Mouse (Mus musculus): Measurements from ENCODE around the gene Chid1.
"Not testable (repeated sequence)": the region's sequence is repeated elsewhere in the genome, so short reads cannot be mapped to it uniquely, and the experiment has no call there.

The Chid1 gene

DNA sequence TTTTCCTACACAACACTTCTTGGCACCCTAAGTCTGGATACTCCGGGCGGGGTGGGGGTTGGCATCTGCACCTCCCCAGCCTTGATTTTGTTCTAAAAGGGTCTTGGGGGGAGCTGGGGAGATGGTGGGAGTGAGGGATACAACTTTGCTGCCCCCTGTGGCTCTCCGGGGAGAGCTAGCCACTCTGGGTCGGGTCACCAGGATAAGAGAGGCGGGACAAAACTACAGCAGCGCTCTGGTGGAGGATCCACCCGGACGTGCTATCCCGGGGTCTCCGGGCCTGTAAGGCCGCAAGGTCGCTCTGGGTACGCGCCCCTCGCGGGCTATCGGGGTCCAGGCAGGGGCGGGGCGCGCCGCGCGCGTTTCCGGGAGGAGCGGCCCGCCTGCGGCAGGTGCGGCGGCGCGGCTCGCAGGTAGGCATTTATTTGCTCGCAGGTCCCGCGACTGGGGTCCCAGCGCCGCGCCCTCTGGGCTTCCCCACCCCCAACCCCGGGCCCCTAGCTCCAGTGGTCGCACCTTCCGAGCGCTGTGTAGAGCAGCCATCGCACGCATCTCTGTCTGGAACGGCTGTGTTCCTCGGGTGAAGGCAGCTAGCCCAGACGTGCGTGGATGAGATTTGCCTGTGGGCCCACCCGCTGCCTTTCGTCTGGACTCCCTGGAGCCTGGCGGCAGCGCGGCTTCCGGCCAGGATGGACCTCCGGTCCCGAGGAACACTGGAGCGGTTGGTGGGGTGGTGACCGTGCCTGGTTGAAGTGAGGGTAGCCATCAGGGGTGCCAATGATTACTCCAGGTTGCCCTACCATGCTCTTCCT, 77.9 kb downstream of the Chid1 start:
- DNase-seq (ENCODE audit: low spot score): no peak

DNA sequence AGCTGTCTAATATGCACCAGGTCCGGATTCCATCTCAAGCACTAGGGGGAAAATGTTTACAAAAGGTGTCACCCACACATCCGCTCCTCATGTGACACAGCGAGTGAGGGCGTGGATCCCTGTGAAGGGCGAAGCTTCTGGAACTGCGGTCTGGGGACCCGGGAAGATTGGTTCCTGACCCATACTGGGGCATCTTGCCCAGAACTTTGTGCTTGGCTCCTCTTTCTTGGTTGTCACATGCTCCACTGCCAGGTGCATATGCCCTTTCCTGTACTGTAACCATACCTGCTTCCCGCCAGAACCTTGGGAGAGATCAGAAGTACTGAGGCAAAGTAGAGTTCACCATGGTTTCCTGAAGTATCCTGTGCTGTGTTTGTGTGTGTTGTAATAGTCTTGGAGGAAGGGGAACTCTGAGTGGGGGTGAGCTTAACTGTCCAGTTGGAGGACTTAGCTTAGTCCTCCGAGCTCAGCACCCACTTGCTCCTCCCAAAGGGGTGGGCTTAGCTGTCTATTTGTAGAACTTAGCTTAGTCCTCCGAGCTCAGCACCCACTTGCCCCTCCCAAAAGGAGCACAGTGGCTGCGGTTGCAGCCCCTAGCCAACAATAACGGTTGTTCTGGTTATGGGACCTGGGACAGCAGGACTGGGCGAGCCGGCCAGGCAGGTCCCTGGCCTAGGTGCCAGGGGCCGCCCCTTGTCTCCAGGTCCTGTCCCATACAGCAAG, 79.1 kb downstream of the Chid1 start, which contains the start of gene Cracr2b:
Gene Cracr2b (plus strand): TSS at position 704 of the 723 bp plus-strand sequence.
- DNase-seq (ENCODE audit: low spot score): no peak

DNA sequence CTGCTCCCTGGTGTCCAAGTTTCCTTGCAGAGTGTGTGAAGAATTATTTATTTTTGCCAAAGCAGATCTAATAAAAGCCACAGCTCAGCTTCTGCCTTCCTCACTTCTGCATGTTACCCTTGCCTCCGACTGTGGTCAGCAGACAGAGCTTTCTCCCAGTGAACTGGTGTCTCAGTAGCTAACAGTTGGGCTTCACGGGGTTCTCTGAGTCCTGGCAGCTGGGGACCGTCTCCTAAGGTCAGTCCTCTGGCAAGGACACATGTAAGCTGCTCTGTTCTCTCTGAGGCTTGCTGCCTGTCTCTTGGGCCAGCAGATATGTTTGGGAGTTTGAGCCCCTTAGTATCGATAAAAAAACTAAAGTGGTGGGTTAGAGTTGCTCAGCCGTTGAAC, 79.7 kb downstream of the Chid1 start:
- DNase-seq (ENCODE audit: low spot score): no peak

DNA sequence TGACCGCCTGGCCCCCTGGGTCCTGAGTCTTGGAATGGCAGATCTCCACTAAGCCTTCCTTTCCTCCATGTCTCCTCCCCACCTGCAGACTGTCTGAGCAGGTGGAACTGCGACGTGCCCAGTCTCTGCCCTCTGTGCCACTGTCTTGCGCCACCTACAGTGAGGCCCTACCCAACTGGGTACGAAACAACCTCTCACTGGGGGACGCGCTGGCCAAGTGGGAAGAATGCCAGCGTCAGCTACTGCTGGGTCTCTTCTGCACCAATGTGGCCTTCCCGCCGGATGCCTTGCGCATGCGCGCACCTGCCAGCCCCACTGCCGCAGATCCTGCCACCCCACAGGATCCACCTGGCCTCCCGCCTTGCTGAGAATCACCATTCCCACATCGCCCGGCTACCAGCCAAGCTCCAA, 80.4 kb downstream of the Chid1 start:
- no peak for DNase-seq (ENCODE audit: low spot score)

DNA sequence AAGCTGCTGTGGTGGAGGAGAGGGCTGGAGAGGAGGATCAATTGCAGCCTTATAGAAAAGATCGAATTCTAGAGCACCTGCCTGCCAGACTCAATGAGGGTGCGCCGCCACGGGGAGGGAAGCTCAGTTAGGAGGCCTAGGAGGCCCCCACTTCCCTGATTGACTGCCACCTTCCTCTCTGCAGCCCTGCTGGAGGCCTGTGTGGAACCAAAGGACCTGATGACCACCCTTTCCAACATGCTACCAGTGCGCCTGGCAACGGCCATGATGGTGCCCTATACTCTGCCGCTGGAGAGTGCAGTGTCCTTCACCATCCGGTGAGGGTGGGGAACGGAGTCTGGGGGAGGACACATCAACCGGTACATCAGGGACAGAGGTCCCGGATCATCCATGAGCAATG, 81.0 kb downstream of the Chid1 start:
- no peak for DNase-seq (ENCODE audit: low spot score)

DNA sequence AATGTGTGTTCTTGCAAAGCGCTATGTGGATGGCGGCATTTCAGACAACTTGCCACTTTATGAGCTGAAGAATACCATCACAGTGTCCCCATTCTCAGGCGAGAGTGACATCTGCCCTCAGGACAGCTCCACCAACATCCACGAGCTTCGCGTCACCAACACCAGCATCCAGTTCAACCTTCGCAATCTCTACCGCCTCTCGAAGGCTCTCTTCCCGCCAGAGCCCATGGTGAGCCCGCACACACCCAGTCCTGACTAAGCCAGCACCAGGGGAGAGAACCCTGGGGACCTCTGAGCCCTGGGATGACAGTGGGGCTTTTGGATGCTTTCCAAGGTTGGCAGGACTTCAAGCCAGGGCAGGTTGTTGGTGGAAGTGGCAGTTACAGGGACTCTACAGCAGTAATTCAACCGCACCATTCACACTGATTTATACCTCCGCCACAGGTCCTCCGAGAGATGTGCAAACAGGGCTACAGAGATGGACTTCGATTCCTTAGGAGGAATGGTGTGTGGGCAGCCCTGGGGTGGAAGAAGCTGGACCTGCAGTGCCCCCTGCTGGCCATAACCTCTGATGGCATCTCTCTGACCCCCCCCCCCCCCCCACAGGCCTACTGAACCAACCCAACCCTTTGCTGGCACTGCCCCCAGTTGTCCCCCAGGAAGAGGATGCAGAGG, 81.5 kb downstream of the Chid1 start:
- no peak for DNase-seq (ENCODE audit: low spot score)

DNA sequence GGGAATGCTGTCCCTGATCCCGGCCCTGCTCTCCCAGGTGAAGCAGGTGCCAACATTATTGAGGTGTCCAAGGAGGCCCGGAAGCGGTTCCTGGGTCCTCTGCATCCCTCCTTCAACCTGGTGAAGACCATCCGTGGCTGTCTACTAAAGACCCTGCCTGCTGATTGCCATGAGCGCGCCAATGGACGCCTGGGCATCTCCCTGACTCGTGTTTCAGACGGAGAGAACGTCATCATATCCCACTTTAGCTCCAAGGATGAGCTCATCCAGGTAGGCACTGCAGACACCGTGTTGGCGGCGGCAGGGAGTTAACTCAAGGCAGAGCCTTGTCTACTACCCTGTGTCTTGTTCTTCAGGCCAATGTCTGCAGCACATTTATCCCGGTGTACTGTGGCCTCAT, 82.4 kb downstream of the Chid1 start:
- no peak for DNase-seq (ENCODE audit: low spot score)

DNA sequence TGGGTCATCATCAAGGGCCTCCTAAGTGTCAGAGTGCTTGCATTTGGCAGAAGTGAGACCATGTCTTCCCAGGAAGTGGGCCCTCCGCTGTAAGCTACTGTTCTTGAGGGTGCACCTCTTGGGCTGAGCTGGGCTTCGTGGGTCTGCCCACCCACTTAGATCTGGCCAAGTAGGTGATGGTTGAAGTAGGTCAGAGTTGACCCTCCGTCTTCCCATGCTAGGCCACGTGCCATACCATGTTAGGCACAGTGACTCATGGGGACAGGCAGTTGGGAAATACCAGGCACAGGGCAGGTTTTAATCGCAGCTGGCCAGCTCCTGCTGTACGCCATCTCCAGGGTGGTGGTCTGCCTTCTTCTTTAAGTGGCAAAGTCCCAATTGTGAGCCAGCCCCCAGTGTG, 82.9 kb downstream of the Chid1 start:
- DNase-seq (ENCODE audit: low spot score): no peak

DNA sequence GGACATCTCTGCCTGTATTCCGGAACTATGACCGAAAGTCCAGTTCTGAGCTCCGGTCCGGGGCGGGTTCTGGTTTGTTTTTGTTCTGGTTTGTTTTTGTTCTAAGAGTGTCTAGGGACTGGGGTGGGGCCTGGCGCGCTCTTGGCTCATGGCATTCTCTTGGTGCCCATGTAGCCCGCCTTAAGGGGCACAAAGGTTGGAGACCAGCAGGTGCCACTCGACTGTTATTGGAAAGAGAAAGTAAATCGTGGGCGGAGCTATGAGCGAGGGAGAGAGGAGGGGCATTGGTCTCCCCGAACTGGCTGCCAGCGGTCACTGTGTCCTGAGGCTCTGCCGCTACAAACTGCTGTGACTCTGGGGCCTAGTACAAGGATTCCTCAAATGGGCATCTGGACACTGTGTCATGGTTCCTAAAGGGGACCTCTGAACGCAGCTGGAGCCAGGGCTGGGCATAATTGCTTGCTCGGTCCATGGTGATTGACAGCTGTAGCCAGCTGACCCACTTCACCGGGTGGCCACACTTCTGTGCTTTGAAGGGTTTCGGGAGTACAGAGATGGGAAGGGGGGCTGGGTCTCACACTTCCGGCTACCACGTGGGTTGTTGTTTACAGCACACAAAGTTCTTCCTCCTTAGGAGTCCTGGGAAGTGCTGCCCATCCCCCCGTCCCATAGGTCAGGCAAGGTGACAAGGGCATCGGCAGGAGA, 83.9 kb downstream of the Chid1 start:
- no peak for DNase-seq (ENCODE audit: low spot score)

DNA sequence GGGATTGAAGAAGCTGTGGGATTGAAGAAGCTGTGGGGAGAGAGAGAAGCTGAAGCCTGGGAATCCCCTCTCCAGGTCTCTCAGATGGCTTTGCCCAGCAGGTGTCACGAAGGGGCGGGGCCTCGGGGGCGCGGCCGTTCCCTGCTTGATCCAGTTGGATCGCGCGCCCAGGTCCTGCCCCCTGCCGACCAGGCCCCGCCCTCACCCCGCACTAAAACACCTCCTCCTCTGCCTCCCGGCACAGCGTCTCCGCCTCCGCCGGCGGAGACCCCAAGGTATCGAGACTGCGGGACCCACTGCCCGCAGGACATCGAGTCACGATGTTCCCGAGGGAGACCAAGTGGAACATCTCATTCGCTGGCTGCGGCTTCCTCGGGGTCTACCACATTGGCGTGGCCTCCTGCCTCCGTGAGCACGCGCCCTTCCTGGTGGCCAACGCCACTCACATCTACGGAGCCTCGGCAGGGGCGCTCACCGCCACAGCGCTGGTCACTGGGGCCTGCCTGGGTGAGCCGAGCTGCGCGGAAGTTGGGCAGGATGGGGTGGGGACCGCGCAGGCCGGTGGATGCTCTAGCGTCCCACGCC, 84.6 kb downstream of the Chid1 start, which contains the start of gene Pnpla2:
Gene Pnpla2 (plus strand): TSS at position 232 of the 585 bp plus-strand sequence.
- DNase-seq (ENCODE audit: low spot score): peak; percentile 81

DNA sequence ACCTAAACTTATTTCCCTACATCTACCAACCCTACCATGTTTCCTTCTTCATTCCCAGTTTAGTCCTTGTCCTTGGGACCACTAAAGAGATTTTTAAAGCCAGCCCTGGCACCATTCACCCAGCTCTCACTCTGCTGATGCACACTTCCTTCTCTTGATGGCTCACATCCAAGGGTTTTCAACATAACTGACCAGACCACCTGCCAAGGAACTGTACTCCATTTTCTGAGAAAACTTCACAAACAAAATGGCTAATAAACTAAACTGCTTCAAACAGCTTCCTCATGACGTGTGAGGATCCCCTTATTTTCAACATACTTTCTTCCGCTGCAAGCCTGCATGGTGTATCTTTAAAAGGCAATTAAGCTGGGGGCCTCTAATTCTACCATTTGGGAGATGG, 86.0 kb downstream of the Chid1 start:
- no peak for DNase-seq (ENCODE audit: low spot score)

DNA sequence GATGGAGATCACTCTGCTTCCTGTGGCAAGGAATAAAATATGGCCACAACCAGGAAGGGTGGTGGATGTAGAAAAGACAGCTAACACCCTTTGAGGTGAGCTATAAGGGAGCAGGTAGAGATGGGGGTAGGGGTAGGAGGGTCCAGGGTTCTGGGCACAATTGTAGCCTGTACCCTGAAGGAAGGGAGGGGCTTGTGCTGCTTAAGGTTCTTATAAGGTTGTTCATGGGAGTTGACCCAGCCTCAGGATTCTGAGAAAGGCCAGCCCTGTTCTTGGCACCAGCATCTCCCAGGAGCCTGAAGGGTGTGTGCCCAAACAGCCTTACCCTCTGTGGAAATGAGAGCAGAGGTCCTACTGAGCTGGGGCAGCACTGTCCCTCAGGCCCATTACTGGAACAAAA, 87.7 kb downstream of the Chid1 start:
- no peak for DNase-seq (ENCODE audit: low spot score)

DNA sequence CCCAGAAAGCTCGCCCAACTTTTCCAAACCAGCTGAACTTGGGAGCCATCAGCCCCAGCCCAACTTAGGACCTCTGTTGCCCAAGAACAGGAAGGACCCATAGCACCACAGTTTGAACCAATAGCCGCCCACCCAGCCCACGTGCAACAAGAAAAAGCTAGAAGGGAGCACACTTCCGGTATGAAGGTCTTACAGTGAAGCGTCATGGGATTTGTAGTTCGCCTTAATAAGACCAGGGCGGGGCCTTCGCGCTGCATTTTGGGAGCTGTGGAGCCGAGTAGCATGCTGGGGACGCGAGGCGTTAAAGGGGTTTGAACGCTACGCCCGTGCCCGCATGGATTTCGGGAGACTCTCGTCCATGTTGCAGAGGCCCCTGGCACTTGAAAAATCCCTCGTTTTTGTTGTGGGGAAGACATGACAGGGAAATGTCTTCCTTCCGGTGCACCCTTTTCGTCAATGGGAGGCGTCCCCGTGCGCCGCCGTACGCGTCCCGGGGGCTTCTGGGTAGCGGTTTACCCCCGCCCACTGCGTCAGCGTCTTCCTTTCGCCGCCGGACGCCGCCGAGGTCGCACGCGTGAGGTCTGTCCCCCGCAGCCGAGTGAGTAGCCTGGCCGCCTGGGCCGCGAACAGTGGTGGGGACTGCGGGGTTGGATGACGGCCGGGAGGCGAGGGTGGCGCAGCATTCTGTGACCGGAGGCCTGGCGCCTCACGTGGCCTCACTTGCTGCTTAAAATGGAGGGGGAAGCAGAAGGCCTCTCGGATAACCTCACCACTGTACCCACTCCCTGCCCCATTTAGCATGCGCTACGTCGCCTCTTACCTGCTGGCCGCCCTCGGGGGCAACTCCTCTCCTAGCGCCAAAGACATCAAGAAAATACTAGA, 92.3 kb downstream of the Chid1 start, which contains the start of gene Rplp2:
Gene Rplp2 (plus strand): TSS at position 261 of the 882 bp plus-strand sequence.
- DNase-seq (ENCODE audit: low spot score): peak; percentile 92

DNA sequence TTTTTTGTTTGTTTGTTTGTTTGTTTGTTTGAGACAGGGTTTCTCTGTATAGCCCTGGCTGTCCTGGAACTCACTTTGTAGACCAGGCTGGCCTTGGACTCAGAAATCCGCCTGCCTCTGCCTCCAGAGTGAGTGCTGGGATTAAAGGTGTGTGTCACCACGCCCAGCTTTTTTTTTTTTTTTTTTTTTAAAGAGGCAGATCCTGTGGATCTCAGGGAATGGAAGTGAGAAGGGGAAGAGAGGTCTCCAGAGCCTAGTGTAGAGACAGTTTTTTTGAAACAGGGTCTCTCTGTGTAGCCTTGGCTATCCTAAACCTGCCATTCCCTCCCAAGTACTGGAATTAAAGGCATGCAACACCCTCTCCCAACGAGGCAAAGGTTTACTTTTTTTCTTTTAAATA, 93.3 kb downstream of the Chid1 start:
- DNase-seq (ENCODE audit: low spot score): not testable (repeated sequence)

DNA sequence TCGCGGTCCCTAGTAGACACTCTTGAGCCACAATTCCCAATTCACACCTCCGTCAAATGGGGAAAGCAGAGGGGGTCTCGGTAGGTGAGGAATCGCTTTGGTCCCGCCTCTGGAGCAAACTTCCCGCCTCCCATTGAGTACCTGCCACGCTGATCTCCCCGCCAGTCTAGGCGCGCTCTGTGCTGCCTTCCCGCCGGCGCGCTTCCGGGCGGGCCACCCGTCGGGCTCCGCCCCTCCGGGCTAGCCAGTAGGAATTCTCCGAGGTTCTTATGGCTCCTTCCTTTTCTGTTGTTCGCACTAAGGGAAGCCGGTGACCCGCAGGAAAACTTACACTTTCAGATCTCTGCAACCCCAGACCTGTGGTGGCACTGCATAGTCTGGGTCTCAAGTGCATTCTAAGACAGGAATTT, 95.8 kb downstream of the Chid1 start, which contains the start of gene Pidd1:
Gene Pidd1 (minus strand): TSS at position 198 of the 410 bp plus-strand sequence.
- DNase-seq (ENCODE audit: low spot score): no peak

Measured in left cerebral cortex, adult 11 months (tissue).